Mouse (Mus musculus) cerebellum, postnatal 10 days (tissue): ENCODE measurements around the gene Xab2.
"Not testable (repeated sequence)": the region's sequence is repeated elsewhere in the genome, so short reads cannot be mapped to it uniquely, and the experiment has no call there.

Source experiments
- DNase-seq, 2 experiments: peaks; one replicate each; pipeline ENCODE4 v3.0.0; 2021; ENCODE audit warnings: mixed read lengths in 2 of 2

The Xab2 gene

DNA sequence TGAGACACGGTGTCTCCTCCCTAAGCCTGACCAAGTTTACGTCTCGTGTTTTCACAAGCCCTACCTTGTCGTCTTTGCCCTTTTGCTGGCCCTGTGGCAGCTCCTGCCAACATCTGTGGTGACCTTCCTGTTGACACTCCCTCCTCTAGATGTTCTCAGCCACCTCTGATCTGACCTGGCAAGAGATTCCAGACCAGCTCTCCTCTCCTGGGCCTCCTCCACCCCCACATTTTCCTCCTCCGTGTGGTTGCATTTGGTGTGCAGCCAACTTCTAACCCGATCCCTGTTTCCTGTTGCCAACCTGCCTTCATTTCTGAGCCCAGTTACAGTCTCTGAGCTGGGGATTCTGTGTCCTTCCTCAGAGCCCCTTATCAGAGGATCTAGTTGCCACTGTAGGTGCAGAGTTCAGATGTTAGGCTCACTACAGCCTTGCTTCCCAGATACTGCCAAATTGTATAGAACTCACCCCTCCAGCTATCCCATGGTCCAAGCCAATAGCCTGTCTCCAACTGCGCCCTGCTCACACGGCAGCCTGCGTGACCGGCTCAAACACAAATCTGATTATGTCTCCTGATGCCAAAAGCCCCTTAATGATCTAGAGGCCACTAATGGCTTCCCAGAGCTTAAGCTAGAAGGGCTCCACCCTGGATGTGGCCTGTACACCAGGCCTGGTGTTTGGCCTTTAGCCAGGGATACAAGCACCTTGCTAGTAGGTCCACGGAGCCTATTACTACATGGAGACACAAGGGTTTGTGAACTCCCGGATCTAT is 11.9 kb downstream of the Xab2 start:
- no peak for DNase-seq

DNA sequence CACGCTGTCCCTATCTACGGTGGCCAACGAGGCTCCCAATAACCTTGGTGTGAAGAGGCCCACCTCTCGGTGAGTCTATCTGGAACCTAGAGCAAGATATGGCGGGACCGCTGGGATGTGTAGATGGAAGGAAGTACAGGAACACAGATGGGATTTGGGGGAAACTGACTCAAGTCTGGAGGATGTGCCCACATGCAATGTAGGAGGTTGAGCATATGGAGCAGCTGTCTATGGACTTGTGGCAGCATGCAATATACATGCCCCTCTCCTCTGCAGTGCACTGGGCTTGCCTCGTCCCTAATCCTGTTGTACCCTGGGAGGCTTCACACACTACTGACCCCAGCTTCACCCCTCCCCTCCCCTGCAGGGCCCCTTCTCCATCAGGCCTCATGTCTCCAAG is 13.3 kb downstream of the Xab2 start:
- DNase-seq, result no peak

DNA sequence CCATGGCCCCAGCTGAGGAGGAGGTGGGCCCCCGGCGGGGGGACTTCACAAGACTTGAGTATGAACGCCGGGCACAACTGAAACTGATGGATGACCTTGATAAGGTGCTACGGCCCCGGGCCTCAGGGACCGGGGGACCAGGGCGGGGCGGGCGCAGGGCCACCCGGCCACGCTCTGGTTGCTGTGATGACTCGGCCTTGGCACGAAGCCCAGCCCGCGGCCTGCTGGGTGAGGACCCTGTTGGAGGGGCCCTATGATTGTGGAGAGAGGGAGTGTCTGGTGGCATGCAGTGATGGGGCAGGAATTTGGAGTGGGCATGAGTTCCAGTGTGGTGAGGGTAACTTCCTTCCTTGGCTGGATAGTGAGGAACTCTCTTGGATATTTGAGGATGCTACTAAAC is 14.5 kb downstream of the Xab2 start:
- peak in 1 of 2 experiments; percentile 45 for DNase-seq

DNA sequence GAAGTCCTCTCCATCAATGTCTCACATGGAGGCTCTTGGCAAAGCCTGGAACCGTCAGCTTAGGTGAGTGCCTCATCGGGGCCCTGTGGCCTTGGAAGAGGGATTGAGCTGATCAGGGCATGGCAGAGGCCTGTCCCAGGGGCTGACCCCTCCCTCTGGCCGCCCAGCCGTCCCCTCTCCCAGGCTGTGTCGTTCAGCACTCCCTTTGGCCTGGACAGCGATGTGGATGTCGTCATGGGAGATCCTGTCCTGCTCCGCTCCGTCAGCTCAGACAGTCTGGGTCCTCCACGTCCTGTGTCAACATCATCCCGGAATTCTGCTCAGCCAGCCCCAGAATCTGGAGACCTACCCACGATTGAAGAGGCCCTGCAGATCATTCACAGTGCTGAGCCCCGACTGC is 17.7 kb downstream of the Xab2 start:
- no peak for DNase-seq

DNA sequence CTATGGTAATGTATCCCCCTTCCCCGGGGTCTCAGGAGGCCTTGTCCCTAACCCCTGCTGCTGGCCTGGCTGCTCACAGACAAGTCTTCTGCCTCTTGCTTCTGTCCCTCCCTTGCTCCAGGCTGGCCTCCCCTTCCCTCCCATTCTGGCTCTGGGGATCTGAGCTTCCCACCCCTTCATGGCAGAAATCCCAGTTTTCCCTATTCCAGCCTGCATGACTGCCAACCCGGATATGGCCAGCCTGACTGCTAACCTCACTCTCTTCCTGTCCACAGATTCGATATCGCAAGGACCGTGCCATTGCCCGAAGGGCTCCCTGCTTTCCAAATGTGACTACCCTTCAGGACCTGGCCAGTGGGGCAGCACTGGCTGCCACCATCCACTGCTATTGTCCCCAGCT is 20.7 kb downstream of the Xab2 start:
- DNase-seq, result peak; percentile 38 to 49

DNA sequence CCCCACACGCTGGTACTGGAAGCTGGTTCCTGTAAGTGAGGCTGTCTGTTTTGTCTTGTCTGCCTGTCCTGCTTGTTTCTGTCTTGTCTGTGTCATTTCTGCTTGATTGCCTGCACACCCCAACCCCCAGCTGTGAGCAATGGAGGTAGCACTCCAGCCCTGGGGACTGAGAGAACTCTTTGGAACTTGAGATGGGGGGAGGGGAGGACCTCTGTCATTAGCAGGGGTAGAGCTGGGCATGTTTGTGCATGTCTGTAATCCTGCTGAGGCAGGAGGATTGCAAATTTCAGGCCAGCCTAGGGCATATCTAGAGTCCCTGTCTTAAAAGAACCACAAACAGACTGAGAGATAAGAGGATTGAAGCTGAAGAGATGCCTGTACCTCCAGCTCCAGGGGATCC is 21.9 kb downstream of the Xab2 start:
- no peak for DNase-seq

DNA sequence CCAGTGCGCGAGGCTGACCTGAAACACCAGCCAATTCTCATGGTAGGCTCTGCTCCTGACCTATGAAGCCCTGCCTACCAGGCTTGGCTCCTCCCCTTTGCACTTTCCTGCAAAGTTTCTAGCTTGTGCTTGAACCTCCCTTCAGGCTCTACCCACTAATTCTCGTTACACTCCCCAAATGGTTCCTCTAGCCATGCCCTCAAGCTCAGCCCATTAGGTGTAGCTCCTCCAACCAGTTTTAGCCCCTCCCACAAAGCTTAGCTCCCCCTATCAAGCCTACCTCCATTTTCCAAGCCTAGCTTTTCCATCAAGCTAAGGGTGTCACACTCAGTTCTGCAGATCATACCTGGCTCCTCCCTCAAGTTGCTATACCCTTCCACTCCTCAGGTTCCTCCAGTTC is 23.1 kb downstream of the Xab2 start:
- DNase-seq, result no peak

DNA sequence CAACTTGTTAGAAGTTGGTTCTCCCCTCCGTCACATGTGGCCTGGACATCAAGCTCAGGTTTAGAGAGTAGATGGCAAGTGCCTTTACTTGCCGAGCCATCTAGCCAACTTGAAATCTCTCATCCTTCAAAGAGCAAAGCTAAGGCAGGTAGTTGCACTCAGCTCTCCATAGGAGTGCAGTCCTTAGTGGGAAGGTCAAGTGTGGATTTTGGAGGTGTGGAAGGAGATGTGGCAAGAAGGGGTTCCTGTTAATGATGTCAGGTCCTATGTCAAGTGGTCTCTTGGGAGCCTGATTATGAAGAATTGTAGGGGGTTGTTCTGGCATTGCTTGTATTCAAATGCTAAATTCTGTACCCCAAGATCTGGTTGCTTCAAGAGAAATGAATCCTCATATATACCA is 26.6 kb downstream of the Xab2 start:
- DNase-seq, result no peak

DNA sequence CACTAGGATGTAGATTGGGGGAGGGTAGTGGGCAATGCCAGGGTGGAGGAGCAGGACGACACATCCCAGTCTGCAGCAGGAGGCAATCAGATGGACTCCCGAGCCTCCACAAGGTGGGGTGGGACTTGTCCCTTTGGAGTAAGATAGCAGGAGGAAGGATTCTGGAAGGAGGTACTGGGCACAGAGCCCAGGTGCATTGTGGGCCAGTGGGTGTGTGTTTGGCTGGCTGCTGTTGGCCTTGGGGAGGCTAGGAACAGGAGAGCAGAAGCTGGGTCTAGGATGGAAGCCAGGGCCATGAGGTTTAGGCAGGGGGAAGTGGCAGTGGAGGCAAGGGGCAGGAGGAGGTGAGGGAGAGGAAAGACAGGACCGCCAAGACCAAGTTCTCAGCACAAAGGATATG is 27.6 kb downstream of the Xab2 start:
- peak; percentile 70 to 80 for DNase-seq

DNA sequence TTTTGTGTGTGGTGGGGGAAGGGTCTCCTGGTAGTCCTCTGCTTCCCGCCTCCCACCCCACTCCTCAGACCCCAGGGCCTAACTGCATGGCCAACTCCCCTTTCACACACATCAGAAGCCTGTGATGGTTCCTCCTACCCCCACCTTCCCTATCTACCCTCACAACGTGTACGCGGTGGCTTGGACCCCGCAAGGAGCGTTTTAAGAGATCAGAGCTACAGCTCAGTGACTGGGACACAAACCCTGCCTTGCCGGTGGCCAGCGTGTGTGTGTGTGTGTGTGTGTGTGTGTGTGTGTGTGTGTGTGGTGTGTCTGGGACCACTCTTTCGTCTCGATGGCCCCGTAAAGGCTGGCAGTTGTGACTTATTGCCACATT is 32.9 kb downstream of the Xab2 start:
- DNase-seq, result peak in 1 of 2 experiments; percentile 57

DNA sequence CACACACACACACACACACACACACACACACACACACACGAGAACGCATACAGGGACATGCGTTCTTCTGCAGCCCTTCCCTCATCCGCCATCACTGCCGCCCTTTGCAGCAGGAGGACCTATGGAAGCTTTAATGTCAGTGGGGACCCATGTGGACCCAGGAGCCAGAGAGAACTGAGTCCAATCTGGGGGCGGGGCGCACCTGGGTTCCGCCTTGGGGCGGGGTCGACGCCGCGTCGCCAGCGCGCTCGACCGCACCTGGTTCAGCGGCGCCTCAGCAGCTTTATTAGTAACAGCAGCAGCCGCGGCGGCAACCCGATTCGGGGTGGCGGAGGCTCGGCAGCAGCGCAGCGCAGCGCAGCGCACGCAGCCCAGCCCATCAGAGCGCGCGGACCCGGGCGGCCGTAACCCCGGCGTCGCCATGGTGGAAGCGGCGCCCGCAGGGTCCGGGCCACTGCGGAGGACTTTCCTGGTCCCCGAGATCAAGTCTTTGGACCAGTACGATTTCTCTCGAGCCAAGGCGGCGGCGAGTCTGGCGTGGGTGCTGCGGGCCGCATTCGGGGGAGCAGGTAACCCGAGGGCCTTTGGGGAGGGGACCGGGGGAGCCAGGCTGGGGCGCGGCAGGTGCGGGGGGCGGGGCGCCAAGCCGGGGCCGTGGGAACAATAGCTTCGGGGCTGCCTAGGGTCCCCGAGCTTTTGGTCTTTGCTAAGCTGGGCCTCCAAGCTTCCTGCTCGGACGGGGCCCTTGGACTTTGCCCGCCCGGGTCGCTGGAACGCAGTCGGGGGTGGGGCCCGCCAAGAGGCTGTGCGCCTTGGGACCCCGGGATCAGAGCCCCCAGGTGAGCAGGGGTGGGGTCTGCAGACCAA is 33.5 kb downstream of the Xab2 start:
- DNase-seq, result peak; percentile 86

DNA sequence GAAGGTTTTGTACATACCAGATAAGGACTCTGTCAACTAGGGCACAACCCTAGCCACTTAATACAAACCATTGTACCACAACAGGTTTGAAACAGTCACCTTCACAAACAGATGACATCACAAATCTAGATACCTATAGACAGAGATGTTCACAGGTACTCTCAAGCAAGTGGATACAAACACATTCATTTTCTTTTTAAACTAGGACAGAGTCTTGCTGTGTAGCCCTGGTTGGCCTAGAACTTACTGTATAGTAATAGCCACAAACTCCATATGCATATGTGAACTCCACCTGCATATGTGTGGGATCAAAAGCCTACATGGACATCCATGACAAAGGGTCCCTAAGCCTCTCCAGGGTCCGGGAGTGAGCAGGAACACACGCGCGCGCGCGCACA is 34.1 kb downstream of the Xab2 start, which contains the start of gene Camsap3:
Camsap3 (plus strand) TSS at position 301 of the 398 bp plus-strand sequence.
- DNase-seq, result no peak

DNA sequence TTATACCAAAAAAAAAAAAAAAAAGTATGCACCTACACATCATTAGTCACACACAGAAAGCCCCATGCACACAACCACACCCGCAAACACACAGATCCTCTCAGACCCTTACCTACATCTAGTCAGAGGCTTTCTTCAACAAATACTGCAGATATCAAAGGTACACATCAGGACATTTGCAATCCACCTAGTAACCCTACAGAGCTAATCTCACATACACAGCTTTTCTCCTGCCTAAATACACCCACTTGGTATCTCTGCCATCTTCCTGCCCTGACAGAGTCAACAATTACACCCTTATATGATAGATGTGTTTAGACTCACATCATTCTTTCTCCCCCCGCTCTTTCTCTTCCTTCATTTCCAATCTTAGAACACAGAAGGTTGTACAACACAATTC is 34.7 kb downstream of the Xab2 start:
- no peak for DNase-seq

DNA sequence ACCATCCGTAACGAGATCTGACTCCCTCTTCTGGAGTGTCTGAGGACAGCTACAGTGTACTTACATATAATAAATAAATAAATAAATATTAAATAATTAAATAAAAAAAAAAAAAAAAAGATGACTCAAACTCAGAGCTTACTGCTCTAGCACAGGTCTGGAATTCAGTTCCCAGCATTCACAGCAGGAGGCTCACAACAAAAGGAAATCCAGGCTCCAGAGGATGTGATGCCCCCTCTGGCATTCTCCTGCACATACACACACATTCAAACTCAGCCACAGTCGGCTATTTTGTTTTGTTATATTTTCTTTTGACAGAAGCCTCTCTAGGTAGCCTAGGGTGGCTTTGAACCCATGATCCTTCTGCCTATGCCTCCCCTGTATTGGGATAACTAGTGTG is 39.2 kb downstream of the Xab2 start:
- not testable (repeated sequence) for DNase-seq

DNA sequence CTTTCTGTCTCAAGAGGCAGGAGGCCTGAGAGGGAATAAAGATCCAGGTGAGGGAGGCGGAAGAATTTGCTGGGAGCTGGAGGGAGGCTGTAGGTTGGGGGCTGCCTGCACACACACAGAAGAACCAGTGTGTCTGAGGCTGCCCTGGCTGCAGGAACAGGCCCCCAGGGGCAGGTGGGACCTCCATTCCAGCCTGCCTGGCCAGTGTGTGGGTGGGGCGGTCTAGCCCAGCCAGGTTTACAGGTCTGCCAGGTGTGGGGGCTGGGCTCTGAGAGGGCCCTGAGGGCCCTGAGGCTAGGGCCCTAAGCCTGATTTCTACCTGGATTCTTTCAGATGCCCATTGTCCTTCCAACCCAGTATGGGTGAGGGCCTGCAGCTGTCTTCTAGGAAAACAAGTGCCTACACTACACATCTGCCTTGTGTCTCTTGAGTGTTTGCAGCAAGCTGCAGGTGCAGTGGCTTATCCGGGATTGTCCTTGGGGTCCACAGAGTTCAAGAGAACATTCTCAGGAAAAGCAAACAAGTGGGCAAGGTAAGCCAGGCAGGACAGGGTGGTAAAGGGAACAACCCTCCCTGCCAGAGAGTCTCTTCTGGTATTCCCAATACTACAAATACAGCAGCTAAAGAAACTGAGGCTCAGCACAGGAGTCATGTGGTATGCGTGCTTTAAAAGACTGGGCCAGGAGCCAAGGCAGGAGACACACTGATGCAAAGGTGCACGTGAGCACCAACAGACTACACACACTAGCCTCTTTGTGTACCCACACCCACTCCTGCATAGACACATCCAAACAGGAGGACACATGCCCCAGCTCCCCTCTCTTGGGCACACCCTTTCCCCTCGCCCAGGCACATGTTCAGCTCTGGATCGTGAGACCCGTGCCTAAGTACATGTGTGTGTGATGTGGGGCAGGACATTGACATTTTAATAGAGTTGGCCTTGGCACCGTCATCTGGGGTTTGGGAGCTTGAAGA is 41.4 kb downstream of the Xab2 start:
- DNase-seq, result no peak

DNA sequence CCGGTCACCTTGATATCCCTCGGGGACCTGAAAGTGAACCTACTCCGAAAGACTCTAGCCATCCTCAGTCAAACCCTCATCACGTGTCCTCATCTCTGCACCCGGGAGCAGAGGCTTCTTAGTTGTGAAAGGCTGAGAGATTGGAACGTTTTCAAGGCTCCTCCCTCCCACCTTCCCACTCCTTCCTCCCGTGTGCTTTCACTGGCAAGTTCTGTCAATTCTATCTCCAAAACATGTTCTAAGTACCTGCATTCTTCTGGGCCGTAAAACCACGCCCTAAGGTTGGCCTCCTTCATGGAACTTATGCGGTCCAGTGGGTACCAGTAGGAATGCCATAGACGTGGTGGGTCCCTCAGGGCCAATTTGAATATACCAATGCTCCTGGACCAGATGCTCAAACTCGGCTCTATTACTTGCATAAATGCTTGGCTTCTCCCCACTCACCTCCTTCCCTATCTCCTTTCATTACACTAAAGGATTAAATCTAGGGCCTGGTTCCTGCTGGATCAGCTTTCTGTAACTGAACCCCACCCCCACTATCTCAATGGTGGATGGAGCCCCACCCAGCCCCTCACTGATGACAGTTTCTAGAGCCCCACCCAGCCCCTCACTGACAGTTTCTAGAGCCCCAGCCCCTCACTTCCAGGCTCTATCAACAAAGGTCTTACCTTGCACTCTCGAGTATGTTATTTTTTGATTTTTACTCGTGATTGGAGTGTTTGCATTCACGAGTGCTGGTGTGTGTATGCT is 44.7 kb downstream of the Xab2 start:
- DNase-seq, result no peak

DNA sequence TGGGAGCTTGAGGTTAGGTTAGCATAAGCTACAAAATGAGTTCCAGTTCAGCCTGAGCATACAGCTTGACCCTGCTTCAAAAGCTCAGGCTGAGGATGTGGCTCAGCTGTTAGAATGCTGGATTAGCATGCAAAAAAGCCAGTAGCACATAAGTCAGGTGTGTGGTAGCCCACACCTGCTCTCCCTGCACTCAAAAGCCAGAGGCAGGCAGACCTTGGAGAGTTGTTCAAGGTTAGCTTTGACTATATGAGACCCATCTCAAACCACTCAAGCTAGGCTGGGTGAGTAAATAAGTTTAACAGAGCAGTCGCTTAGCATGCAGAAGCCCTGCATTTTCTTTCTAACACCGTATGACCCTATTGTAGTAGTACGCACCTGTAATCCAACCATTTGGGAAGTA is 46.6 kb downstream of the Xab2 start:
- DNase-seq, result no peak

DNA sequence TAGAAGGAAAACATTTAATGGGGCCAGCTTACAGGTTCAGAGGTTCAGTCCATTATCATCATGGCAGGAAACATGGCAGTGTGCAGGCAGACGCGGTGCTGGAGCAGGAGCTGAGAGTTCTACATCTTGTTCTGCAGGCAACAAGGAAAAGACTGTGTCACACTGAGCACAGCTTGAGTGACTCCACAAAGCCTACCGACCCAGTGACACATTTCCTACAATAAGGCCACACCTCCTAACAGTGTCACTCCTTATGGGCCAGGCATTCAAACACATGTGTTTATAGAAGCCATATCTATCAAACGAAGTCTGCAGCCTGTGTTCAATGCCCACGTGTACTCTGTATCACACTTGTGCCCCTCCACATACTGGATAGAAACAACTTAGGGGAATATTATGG is 51.3 kb downstream of the Xab2 start:
- DNase-seq, result no peak

DNA sequence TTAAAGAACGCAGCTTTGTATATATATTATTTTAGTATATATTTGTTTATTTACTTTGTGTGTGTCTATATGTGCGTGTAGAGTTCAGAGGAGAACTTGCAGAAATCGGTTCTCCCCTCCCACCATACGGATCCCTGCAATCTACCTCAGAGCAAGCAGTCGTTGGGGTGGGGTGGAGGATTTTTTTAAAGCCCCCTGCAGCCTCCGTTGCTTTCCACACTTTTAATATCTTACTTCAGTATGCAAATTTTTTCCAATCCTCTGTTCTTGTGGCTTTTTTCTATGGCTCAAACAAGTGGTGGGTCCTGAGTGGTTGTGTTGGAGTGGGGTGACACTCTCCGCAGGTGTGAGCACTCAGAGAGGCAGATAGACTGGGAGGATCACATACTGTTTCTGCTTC is 52.7 kb downstream of the Xab2 start:
- no peak for DNase-seq

DNA sequence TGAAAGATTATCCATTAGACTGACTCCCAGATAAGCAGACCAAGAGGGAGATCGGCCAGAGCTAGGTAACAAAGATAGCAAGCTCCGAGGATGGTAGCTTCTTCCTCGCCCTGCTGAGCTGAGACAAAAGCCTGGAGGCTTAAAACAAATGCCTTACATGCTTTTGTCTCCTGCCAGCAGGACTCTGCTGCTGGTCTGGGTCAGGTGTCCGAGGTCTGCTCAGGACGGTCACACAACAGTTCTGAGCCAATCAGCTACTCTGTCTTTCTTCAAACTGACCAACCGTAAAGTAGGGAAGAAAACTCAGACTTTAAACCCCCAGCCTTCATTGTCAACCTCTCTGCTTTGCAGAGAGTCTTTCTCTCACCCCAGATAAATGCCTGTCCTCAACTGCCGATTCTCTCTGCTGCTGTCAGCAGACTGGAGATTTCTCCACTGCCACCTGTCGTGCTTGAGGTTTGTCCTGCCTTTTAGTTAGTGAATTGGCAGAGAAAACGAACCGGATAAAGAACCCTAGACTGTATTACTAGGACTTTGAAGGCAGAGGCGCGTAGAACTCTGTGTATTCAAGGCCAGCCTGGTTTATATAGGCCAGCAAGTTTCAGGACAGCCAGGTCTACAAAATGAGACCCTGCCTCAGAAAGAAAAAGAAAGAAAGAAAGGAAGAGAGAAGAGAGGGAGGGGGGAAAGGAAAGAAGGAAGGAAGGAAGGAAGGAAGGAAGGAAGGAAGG is 53.3 kb downstream of the Xab2 start, which contains the start of gene C330021F23Rik:
C330021F23Rik (plus strand) TSS at position 350 of the 731 bp plus-strand sequence.
- no peak for DNase-seq
